Mouse (Mus musculus): Measurements from ENCODE around the gene Defb13. TPM values are rescaled to one million over a fixed set of nuclear protein-coding genes. Genes with fewer than 3 reads are reported as not detected.
"Not testable (repeated sequence)": the region's sequence is repeated elsewhere in the genome, so short reads cannot be mapped to it uniquely, and the experiment has no call there.

Defb13 gene
- total RNA-seq (2021): not detected
- long read RNA-seq, experiment 1: 0 reads
- long read RNA-seq, experiment 2: 0 reads

- no peak for DNase-seq (ENCODE audit: low spot score in 2 of 2)
Observed at GRCm38 (mm10) chr8:21946462-21946861, at the start of gene Defb13. TSS of gene Defb13 (plus strand) at chr8:21946762.

DNA sequence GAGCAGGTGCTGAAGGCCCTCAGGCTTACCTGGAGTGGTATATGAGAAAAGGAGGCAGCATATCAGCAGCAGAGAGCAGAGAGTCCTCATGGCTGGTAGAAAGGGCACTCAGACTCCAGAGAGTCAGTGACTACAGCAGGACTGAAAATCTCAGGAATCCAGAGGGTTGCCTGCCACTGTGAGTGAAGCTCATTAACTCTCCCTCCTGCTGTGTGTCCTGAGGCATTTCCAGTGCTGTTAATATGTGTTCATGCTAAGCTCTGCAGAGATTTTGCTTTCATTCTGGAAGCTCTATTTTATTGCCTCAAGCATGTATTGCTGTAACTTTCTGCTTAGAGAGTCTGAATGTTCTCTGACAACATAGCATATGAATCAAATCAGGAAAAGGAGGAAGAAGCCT, 40.3 kb upstream of the Defb13 start, which contains the start of gene Defb11:
Gene Defb11, minus strand, starts transcription at position 123 of the 400 bp plus-strand sequence.
- not testable (repeated sequence) for DNase-seq (ENCODE audit: low spot score in 2 of 2)

- DNase-seq (ENCODE audit: low spot score in 2 of 2): no peak
Observed at GRCm38 (mm10) chr8:21911931-21912330, 34.6 kb upstream of the Defb13 start.

- no peak for DNase-seq (ENCODE audit: low spot score in 2 of 2)
Observed at GRCm38 (mm10) chr8:21912554-21912953, 34.0 kb upstream of the Defb13 start.

- DNase-seq (ENCODE audit: low spot score in 2 of 2): peak; percentile 8
Observed at GRCm38 (mm10) chr8:21915625-21916024, 30.9 kb upstream of the Defb13 start.

DNA sequence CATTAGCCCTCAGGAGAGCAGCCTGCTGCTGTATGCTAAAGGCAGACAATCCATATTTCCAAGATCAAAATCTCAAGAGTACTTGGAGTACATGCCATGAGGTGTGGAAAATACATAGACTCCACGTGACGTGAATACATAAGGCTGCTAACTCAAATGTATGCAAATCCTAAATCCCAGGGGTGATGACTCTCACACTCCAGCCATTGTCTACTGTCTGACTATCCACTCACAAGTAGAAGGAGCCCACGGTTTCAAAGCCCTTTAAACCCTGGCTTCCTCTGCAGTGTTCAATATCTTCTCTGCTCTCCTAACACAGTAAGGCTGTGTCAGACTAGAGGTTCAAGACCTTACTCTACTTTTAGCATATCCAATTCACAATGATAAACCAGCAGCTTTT, 15.8 kb upstream of the Defb13 start:
- DNase-seq (ENCODE audit: low spot score in 2 of 2): not testable (repeated sequence)

DNA sequence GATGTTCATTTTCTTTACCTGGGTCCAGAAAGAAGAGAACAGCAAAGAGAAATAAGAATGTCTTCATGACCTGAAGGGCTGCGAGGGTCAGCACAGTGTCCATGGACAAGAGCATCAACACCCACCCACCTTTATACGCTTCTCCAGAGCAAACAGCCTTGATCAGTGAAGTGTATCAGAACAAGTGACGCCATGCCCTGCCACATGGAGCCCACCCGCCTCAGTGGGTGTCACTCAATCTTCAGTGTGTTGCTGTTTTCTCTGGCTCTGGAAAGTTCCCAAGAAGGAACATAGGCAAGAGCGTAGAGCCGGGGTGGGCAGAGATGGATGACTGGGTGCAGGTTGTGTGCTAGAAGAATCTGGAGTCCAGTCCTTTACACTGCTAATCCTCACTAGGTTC, 14.0 kb upstream of the Defb13 start, which contains the start of gene Defb15:
Gene Defb15, minus strand, starts transcription at position 101 of the 400 bp plus-strand sequence.
- DNase-seq (ENCODE audit: low spot score in 2 of 2): no peak

DNA sequence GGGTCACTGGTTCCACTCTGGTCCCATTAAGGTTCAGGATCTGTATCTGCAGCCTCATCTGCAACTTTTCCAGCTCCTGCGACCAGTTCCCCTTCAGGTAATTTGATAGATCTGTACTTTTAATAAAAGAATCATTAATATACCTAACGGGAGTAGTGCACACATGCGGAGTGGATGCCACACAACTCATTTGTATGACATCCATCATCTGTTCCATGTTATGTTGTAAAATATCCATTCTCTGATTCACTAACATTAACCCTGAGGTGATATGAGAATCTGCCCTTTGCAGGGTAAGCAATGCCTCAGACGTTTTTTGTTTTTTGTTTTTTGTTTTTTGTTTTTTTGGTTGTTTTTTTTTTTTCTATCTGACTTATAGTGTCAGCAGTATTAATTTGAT, 8.5 kb upstream of the Defb13 start, which contains the start of gene Defb35:
Gene Defb35, plus strand, starts transcription at position 301 of the 400 bp plus-strand sequence.
- DNase-seq (ENCODE audit: low spot score in 2 of 2): not testable (repeated sequence)

DNA sequence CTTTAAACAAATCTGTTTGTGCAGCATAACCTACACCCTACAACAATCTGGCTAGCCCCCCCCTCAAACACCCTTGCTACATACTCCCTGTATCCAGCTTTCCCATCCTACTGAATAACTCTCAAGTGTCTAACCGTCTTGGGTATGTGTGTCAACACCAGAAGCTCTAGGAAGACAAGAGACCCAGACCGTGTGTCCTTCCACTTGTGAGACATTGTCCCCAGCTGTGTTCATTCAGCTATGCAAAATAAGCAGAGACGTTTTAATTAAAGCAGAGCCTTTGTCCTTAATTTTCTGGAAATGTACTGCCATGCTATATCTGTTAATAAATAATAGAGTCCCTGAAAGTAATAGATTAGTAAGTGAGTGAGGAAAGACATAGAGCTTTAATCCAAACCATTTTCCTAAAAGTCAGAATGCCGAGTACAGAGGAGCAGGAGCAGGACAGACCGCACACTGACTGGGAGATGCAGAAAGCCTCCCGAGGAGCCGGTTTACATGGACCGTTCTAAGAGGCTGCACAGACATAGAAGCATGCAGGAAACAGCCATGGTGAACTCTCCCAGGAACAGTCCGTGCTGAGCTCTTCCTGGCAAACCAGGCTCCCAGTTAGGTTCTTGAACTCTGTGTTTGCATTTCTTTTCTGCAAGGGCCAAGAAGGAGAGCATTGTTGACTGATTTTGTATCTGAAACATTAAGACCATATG, 902 bp downstream of the Defb13 start:
- DNase-seq (ENCODE audit: low spot score in 2 of 2): no peak

DNA sequence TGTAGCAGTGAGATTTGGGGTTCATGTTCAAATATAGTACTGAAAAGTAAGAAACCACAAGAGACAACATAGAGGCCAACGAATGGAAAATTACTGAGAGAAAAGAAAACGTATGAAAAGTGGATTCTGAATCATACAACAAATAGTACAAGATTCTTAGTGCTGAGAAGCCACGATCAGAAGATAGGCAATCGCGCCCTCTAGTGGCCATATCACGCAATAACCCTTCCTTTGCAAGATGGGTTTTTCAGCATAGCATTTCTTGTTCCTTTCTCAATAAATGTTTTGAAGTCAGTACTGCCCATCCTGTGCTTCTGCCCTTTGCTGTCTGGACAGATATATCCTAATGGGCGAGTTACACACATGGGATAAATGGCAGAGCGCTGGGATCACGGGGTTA, 8.8 kb downstream of the Defb13 start:
- DNase-seq (ENCODE audit: low spot score in 2 of 2): peak; percentile 31 to 44

- no peak for DNase-seq (ENCODE audit: low spot score in 2 of 2)
Observed at GRCm38 (mm10) chr8:21956336-21956735, 9.8 kb downstream of the Defb13 start.

DNA sequence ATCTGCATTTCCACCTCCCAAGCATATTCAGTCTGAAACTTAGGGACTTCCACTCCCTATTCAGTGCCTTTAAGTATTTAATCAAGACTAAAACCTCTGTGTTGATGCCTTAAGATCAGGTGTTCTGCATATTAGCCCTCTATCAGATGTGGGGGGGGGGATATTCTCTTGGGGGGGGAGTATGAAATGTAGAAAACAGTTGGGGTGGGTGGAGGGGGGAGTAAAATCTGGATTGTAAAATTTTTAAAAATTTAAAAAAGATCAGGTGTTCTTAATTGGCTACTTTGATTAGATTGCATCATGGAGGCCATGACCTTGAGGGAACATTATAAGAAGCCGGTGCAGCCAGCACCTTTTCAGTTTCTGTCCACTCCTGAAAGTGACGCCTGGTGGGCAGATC, 11.9 kb downstream of the Defb13 start, which contains the start of gene Fam90a1a:
Gene Fam90a1a, plus strand, starts transcription at position 301 of the 400 bp plus-strand sequence.
- DNase-seq (ENCODE audit: low spot score in 2 of 2): no peak

GRCm38 (mm10) chr8:21966646-21967045, 20.1 kb downstream of the Defb13 start:
- no peak for DNase-seq (ENCODE audit: low spot score in 2 of 2)

DNA sequence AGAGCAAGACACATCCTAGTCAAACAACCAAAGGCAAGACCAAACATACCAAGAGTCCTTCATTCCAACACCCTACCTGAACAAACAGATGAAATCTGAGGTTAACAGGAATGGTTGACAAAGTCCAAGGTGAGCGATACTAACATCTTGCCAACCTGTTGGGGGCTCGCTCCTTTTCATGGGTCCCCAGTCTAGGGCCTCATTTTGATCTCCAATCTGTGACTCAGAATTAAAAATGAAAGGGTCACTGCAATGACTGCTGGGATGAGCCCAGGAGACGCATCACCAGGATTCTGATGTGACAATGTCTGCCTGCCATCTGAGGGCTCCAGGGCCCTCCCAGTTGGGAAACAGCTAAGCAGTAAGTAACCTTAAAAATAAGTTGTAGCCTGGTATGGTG, 22.9 kb downstream of the Defb13 start, which contains the start of gene Ccdc70:
Gene Ccdc70, plus strand, starts transcription at position 301 of the 400 bp plus-strand sequence.
- no peak for DNase-seq (ENCODE audit: low spot score in 2 of 2)

DNA sequence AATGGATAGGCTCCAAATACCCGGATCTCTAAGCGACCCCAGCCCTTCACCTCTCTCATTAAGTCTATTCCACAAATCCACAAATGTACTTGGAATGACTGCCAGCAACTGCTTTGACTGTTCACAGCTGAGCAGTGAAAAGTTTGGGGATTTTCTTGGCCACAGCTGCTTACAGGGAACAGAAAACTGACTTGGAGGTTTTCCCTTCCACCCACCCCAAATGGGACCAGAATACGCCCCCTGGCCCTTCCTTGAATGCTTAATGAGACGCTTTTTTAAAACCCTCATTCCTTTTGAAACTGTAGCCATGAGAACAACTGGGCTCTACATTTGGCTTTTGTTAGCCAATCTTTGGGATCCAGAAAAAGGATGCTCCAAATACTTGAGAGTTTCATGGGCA, 31.6 kb downstream of the Defb13 start:
- peak in 1 of 2 experiments; percentile 59 for DNase-seq (ENCODE audit: low spot score in 2 of 2)

- peak; percentile 22 to 29 for DNase-seq (ENCODE audit: low spot score in 2 of 2)
Observed at GRCm38 (mm10) chr8:21981664-21982337, 35.2 kb downstream of the Defb13 start.

DNA sequence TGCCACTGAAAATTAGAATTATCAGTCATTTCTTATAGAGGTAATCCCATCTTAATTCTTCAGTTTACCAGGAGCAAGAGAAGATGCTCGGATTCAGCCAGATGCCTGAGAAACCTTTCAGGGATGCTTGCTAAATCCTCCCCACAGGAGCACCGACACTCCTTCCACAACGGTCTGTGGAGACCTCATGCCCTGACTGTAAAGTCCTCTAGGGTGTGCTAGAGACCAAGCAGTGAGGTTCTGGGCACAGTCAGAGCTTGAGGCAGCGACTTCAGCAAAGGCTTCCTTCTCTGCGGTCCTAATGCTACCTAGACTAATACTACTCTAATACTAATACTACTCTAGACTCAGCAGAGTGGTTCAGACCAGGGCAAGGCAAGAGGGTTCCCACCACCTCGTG, 45.6 kb downstream of the Defb13 start:
- peak; percentile 50 to 74 for DNase-seq (ENCODE audit: low spot score in 2 of 2)

GRCm38 (mm10) chr8:21995181-21995580, 48.6 kb downstream of the Defb13 start:
- DNase-seq (ENCODE audit: low spot score in 2 of 2): no peak

All from layer of hippocampus, postnatal 14 days (tissue).